Mouse (Mus musculus) midbrain, postnatal 0 days (tissue): ENCODE measurements at regions not wholly inside any gene's neighbourhood (a gene's known extent, or its start where the extent isn't known, plus 50 kb on each side); places are given as distances from the start of the nearest gene placed in this dataset.

ENCODE experiments used
- ATAC-seq: fragments of 200-750 bp; cut with Nextera tagmentation; 2 replicates; pipeline ENCODE4 v1.8.0; 2017; ENCODE audit warnings: moderate number of reproducible peaks, mild to moderate bottlenecking, moderate TSS enrichment, moderate library complexity; ENCODE audit not compliant: low FRiP score
- DNase-seq: peaks from one replicate; pipeline ENCODE4 v3.0.0-alpha.2; 2015; ENCODE audit warnings: low spot score
- H3K27ac ChIP-seq: fragments of 300-500 bp; sonication (generic); 2 replicates; pipeline ENCODE4 v1.5.1; 2014; ENCODE audit warnings: low read depth, mild to moderate bottlenecking, low read length, mixed read lengths
- H3K27me3 ChIP-seq: fragments of 300-500 bp; sonication (generic); 2 replicates; pipeline ENCODE4 v1.6.1; 2014; ENCODE audit warnings: low read length, control low read depth, mixed read lengths; ENCODE audit not compliant: insufficient read depth
- H3K36me3 ChIP-seq: fragments of 300-500 bp; sonication (generic); 2 replicates; pipeline ENCODE4 v1.6.1; 2014; ENCODE audit warnings: low read length, control low read depth, mixed read lengths; ENCODE audit not compliant: insufficient read depth
- H3K4me1 ChIP-seq: fragments of 300-500 bp; sonication (generic); 2 replicates; pipeline ENCODE4 v1.6.1; 2014; ENCODE audit warnings: mild to moderate bottlenecking, control low read depth, antibody characterized with exemption, low read length, mixed read lengths; ENCODE audit not compliant: insufficient read depth
- H3K4me2 ChIP-seq: fragments of 300-500 bp; sonication (generic); 2 replicates; pipeline ENCODE4 v1.6.1; 2014; ENCODE audit warnings: low read depth, mild to moderate bottlenecking, low read length, mixed read lengths; ENCODE audit not compliant: poor library complexity, severe bottlenecking
- H3K4me3 ChIP-seq: fragments of 300-500 bp; sonication (generic); 2 replicates; pipeline ENCODE4 v1.5.1; 2014; ENCODE audit warnings: low read depth, mild to moderate bottlenecking, low read length, moderate library complexity
- H3K9ac ChIP-seq: fragments of 300-500 bp; sonication (generic); replicated peaks from 2 replicates; pipeline ENCODE4 v1.6.1; 2014; ENCODE audit warnings: mild to moderate bottlenecking, low read length, moderate library complexity, mixed read lengths; ENCODE audit not compliant: poor library complexity, severe bottlenecking
- H3K9me3 ChIP-seq: fragments of 300-500 bp; sonication (generic); 2 replicates; pipeline ENCODE4 v1.6.1; 2016; ENCODE audit warnings: low read length, control low read depth
- CTCF ChIP-seq: IDR thresholded peaks from 2 replicates; pipeline ENCODE4 v1.5.1; 2016; ENCODE audit warnings: antibody characterized with exemption, mild to moderate bottlenecking
- WGBS: fragments of 180-500 bp; shearing (Covaris S2); extraction: QIAGEN DNeasy Blood & Tissue Kit; methylation state at CpG from one replicate; pipeline ENCODE4 v1.1.7; 2014; 5-methylcytosine and 5-hydroxymethylcytosine counted together

DNA sequence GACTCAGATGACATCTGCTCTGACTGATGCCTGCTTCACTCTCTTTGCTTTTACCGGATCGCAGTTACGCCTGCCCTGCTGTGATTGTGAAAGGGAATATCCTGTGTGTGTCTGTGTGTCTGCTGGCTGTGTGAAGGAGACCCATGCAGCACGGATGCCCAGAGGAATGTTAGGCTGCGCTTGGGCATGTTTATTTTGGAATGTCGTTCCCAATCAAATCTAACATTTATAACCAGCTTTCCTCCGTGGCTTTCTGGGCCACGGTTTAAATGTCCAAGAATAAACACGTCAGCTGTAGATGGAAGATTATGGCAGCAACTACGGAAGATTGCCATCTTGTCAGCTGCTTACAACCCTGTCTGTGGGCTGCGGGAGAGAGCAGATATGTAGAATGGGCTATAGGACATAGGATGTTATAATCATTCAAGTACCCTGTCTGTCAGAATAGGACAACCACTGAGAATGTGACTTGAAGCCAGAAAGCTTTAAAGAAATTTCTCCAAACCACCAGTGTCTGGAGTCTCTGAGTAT lies 464.5 kb downstream of the 1700129C05Rik start:
- ATAC-seq (no peak), DNase-seq (peak; percentile 19)
- Histone ChIP-seq H3K27ac (no peak overlapping the region), H3K4me1 (no peaks in the 10 kb centered on the region), H3K36me3 (no peaks in the 10 kb centered on the region), H3K9me3 (no peaks in the 10 kb centered on the region), H3K27me3 (no peaks in the 10 kb centered on the region), H3K4me2 (no peak overlapping the region), H3K4me3 (no peak overlapping the region), H3K9ac (no peak overlapping the region)
- WGBS = 60% methylated on average over 11 of the region's 11 CpGs
- no peak for TF ChIP-seq CTCF

DNA sequence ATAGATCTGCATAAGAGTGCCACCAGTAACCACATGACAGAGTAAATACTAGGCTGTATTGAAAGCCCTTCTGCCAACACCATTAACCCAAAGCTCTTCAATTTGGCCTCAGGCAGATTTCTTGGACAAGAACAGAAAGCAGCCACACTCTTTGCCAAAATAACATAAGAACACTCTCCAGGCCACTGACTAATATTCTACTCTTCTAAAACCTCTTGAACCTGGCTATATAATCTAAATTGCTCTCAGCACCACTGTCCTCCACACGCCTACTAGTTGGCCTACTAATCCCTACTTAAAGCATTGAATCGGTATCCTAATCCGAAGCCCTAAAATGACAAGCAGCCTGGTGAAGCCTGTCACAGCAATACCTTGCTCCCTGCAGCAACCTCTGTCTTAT lies 467.5 kb downstream of the 1700129C05Rik start:
- no peak for TF ChIP-seq CTCF
- WGBS = 39% methylated on average over 3 of the region's 3 CpGs
- H3K4me1 ChIP-seq = no peaks in the 10 kb centered on the region

DNA sequence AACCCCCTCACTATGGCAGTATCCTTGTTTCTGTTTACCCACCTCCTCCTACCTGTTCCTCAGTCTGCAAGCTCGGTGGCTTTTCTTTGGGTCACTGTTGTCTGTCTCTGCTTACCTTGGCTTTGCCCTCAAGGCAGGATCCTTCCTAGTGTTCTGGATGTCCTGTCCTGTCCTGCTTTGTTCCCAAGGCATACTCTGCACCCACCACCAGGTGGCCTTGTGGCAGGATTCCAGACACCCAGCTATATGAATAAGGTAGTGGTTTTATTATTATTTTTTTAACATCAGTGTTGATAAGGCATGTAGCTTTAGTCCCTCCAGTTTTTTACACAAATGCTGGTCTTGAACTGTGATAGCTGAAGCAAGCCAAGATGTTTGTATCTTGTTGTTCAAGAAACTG lies 478.7 kb downstream of the 1700129C05Rik start:
- 78% methylated on average over 1 of the region's 1 CpGs for WGBS
- Histone ChIP-seq H3K27me3 (no peaks in the 10 kb centered on the region), H3K4me1 (no peaks in the 10 kb centered on the region), H3K36me3 (no peaks in the 10 kb centered on the region), H3K9ac (no peak overlapping the region), H3K4me2 (no peak overlapping the region), H3K4me3 (no peak overlapping the region), H3K9me3 (no peaks in the 10 kb centered on the region), H3K27ac (no peak overlapping the region)
- no peak for DNase-seq
- no peak for ATAC-seq
- TF ChIP-seq CTCF = peak; percentile 40

More for the DNA sequence above, 467.5 kb downstream of the 1700129C05Rik start:
- Histone ChIP-seq H3K4me3 (no peak overlapping the region), H3K4me2 (no peak overlapping the region), H3K27me3 (no peaks in the 10 kb centered on the region), H3K27ac (no peak overlapping the region), H3K36me3 (no peaks in the 10 kb centered on the region), H3K9ac (no peak overlapping the region), H3K9me3 (no peaks in the 10 kb centered on the region)
- no peak for DNase-seq
- no peak for ATAC-seq

DNA sequence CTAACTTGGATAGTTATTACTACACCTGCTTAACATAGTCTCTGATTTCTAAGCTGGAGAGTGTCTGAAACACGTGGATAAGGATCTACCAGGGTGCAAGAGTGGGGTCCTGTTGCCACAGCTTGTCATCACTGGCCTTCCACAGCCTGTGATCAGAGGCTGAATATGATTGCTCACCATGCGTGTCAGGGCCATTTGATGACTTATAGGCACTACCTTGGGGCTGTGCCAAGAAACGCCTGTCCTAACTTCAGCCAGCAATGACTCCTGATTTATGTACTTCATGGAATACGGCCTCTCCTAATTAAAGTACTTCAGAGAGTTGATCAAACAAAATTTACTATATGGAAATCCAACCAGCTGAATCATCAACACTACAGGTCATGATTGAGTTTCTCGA lies 480.1 kb downstream of the 1700129C05Rik start:
- Histone ChIP-seq H3K9ac (no peak overlapping the region), H3K36me3 (no peaks in the 10 kb centered on the region), H3K27ac (no peak overlapping the region), H3K4me1 (no peaks in the 10 kb centered on the region), H3K4me3 (no peak overlapping the region), H3K9me3 (no peaks in the 10 kb centered on the region), H3K27me3 (no peaks in the 10 kb centered on the region), H3K4me2 (no peak overlapping the region)
- no peak for TF ChIP-seq CTCF
- DNase-seq (no peak), ATAC-seq (no peak)
- WGBS = 85% methylated on average over 5 of the region's 5 CpGs

DNA sequence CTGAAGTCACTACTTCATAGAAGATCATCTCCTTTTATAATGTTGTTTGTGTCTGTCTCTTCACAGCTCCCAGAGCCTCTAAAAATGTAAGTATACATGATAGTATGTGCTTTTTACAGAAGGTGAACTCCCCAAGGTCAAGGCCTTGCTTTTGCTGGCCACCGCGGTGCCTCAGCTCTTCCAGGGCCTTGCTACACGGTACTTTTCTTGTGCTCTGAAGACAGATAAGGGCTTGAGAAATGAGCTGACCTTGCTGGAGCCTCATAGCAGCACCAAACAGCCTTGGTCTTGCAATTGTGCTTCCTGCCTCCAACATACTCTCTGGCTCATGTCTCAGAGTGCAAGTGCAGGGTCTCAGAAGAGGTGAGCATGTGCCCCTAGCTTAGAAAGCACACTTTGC lies 481.3 kb downstream of the 1700129C05Rik start:
- 81% methylated on average over 3 of the region's 3 CpGs for WGBS

DNA sequence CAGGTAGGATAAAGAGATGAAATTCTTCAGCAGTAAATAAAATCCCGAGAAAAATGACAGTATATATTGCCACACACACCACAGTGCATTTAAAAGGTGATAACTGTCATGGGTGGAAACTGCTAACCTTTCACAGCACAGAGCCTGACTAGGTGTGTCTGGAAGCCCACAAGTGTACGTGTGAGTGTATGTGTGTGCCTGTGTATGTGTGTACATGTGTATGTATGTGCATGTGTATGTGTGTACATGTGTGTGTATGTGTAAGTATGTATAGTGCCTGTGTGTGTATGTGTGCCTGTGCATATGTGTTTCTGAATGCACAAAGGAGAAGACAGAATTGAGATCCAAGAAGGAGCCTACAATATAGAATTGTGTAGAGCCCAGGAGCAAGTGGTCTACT lies 485.4 kb downstream of the 1700129C05Rik start:
- no peak for TF ChIP-seq CTCF
- WGBS = 54% methylated on average over 2 of the region's 2 CpGs
- no peak overlapping the region for H3K4me3 ChIP-seq
- H3K27ac ChIP-seq = no peak overlapping the region
- no peak for DNase-seq
- no peak for ATAC-seq
- no peak overlapping the region for H3K4me2 ChIP-seq
- H3K9me3 ChIP-seq = no peaks in the 10 kb centered on the region
- no peaks in the 10 kb centered on the region for H3K27me3 ChIP-seq
- no peaks in the 10 kb centered on the region for H3K36me3 ChIP-seq
- no peaks in the 10 kb centered on the region for H3K4me1 ChIP-seq
- no peak overlapping the region for H3K9ac ChIP-seq

More for the DNA sequence above, 481.3 kb downstream of the 1700129C05Rik start:
- H3K9me3 ChIP-seq = no peaks in the 10 kb centered on the region
- H3K9ac ChIP-seq = no peak overlapping the region
- TF ChIP-seq CTCF = no peak
- H3K27ac ChIP-seq = no peak overlapping the region
- H3K27me3 ChIP-seq = no peaks in the 10 kb centered on the region
- H3K4me3 ChIP-seq = no peak overlapping the region
- no peak for DNase-seq
- H3K4me2 ChIP-seq = no peak overlapping the region
- no peak for ATAC-seq
- no peaks in the 10 kb centered on the region for H3K4me1 ChIP-seq
- H3K36me3 ChIP-seq = no peaks in the 10 kb centered on the region
